Mouse (Mus musculus) neural tube, embryonic 14.5 days (tissue): ENCODE measurements around the gene Nptxr. TPM values are rescaled to one million over a fixed set of nuclear protein-coding genes. Genes with fewer than 3 reads are reported as not detected.

Experiments used
- ATAC-seq: fragments of 200-750 bp; cut with Nextera tagmentation; 2 replicates; pipeline ENCODE4 v1.8.0; 2017; ENCODE audit warnings: low read depth, mild to moderate bottlenecking, moderate TSS enrichment, moderate library complexity
- H3K27ac ChIP-seq: fragments of 300-500 bp; sonication (generic); 2 replicates; pipeline ENCODE4 v1.5.1; 2014; ENCODE audit warnings: low read depth, mild to moderate bottlenecking, control low read depth, low read length, moderate library complexity, mixed read lengths
- H3K27me3 ChIP-seq: fragments of 300-500 bp; sonication (generic); 2 replicates; pipeline ENCODE4 v1.6.1; 2014; ENCODE audit warnings: low read length; ENCODE audit not compliant: control insufficient read depth, insufficient read depth
- H3K36me3 ChIP-seq: fragments of 300-500 bp; sonication (generic); 2 replicates; pipeline ENCODE4 v1.6.1; 2014; ENCODE audit warnings: low read length, mixed read lengths; ENCODE audit not compliant: control insufficient read depth, insufficient read depth
- H3K4me1 ChIP-seq: fragments of 300-500 bp; sonication (generic); 2 replicates; pipeline ENCODE4 v1.6.1; 2014; ENCODE audit warnings: low read length; ENCODE audit not compliant: control insufficient read depth, insufficient read depth
- H3K4me2 ChIP-seq: fragments of 300-500 bp; sonication (generic); 2 replicates; pipeline ENCODE4 v1.6.1; 2014; ENCODE audit warnings: mild to moderate bottlenecking, low read depth, low read length, control low read depth
- H3K4me3 ChIP-seq: fragments of 300-500 bp; sonication (generic); 2 replicates; pipeline ENCODE4 v1.5.1; 2014; ENCODE audit warnings: low read depth, low read length, control low read depth, mixed read lengths
- H3K9ac ChIP-seq: fragments of 300-500 bp; sonication (generic); replicated peaks from 2 replicates; pipeline ENCODE4 v1.6.1; 2014; ENCODE audit warnings: low read depth, mild to moderate bottlenecking, control low read depth, low read length, mixed read lengths
- H3K9me3 ChIP-seq: fragments of 300-500 bp; sonication (generic); 2 replicates; pipeline ENCODE4 v1.6.1; 2016; ENCODE audit warnings: low read length; ENCODE audit not compliant: control insufficient read depth
- WGBS: fragments of 180-500 bp; shearing (Covaris S2); extraction: QIAGEN DNeasy Blood & Tissue Kit; methylation state at CpG from one replicate; pipeline ENCODE4 v1.1.7; 2014; 5-methylcytosine and 5-hydroxymethylcytosine counted together
- polyA plus RNA-seq: library from polyadenylated mRNA; unstranded; fragments of >200 nt; fragmentation: Nextera tagmentation; extraction: Ambion mirVana; gene quantifications from 2 replicates; pipeline ENCODE4 v1.2.1, GENCODE M21; 2014

Gene Nptxr
- polyA plus RNA-seq, 1 experiment from 2014 or later, result 23.4 TPM

DNA sequence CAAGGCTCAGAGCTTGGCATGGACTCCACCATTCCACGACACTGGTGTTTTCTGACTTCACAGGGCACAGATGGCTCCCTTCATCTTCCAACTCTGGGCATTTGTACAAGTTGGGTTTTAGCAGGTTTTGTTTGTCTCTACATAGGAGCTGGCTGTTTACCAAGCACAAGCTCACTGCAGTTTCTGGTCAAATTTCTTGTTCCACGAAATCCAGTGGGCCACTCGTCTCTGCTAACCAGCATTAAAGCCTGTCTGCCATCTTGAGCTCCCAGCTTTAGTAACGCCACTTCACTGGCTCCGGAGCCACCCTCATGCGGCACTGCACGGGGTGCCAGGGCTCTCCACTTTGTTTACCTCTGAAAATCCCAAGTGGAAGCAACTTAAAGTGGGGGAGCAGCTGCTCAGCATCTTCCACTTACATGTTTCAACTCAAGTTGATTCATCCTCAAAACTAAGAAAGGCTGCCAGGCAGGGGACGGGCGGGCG, 37.9 kb downstream of the Nptxr start:
- ATAC-seq, result no peak
- H3K4me1 ChIP-seq, result peaks cover 5% of the 10 kb centered on the region; the same call in 1 of the 2 replicates
- H3K36me3 ChIP-seq, result peaks cover 17% of the 10 kb centered on the region; the same call in 1 of the 2 replicates
- no peaks in the 10 kb centered on the region for H3K9me3 ChIP-seq
- H3K4me2 ChIP-seq, result no peak overlapping the region
- H3K9ac ChIP-seq, result no peak overlapping the region
- H3K4me3 ChIP-seq, result no peak overlapping the region
- no peak overlapping the region for H3K27ac ChIP-seq
- no peaks in the 10 kb centered on the region for H3K27me3 ChIP-seq
- WGBS, result 83% methylated on average over 10 of the region's 10 CpGs

DNA sequence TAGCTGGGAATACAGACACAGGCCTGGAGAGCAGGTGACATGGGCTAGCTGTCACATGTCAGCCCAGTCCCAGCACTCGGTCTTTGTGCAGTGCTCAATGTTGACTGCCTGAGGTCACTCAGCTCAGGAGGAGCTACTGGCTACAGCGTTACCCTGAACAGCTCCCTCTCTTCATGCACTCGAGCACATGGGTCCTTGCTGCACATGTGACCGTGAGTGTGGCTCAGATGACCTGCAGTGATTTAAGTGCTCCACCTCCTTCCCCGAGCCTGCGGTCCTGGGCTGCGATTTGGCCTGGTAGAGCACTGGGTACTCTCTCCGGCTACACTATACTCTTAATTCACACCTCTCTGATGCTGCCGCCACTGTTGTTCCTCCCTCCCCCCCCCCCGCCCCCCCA, 38.4 kb downstream of the Nptxr start:
- H3K4me1 ChIP-seq, result peaks cover 5% of the 10 kb centered on the region; the same call in 1 of the 2 replicates
- peaks cover 17% of the 10 kb centered on the region; the same call in 1 of the 2 replicates for H3K36me3 ChIP-seq
- WGBS, result 62% methylated on average over 10 of the region's 10 CpGs
- no peaks in the 10 kb centered on the region for H3K9me3 ChIP-seq
- no peak overlapping the region for H3K4me3 ChIP-seq
- no peak overlapping the region for H3K4me2 ChIP-seq
- H3K9ac ChIP-seq, result no peak overlapping the region
- no peak overlapping the region for H3K27ac ChIP-seq
- ATAC-seq, result no peak
- H3K27me3 ChIP-seq, result no peaks in the 10 kb centered on the region

DNA sequence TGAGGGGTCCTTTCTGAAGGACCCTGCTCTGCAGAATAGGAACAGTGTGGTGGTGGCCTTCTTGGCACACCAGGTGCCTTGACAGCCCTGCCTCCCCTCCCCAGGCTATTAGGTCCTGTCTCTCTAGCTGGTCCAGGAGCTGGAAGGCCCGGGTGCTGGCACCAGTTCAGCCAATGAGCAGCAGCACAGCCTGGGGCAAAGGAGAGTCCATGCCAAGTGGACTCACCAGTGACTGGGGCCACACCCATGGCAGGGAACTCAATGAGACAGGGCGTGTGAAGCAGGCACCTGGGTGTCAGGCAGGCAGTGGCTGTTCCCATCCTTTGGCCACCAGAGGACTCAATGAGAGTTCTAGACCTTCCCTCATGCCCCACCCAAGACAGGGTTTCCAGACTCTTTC, 39.2 kb downstream of the Nptxr start:
- ATAC-seq, result no peak
- 77% methylated on average over 2 of the region's 2 CpGs for WGBS
- H3K27ac ChIP-seq, result no peak overlapping the region

DNA sequence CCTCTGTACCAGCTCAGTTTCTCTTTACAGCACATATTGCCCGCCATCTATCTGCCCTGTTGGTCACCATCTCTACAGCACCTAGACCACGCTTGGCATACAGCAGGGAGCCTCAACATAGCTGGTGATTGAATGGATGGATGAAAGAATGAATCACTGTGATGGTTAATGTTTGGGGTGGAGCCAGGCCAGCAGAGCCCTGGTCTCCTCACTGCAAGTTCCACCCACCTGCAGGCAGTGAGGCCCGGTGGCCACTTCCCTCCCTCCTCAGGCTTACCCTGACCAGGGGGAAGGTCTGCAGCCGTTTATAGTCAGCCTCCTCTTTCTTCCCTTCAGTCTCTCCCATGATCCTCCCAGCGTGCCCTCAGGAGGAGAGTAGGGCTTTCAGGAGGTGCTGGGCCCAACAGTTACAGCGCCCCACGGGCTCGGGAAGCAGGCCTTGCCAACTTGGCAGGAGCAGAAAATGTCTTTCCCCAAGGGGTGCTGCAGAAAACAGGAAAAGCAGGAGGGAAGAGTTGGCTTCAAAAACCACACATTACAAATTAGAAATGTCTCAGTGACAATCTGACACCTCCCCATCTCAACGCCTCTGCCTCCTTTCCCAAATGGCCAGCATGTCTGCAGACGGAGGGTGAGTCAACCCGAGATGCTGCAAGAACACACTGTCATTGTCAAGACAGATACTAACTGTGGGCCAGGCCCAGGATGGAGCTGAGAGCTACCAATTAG, 39.9 kb downstream of the Nptxr start:
- Histone ChIP-seq H3K27ac (no peak overlapping the region), H3K4me2 (no peak overlapping the region), H3K36me3 (peaks cover 17% of the 10 kb centered on the region; the same call in 1 of the 2 replicates), H3K9me3 (no peaks in the 10 kb centered on the region), H3K9ac (no peak overlapping the region), H3K4me3 (no peak overlapping the region), H3K4me1 (no peaks in the 10 kb centered on the region), H3K27me3 (no peaks in the 10 kb centered on the region)
- no peak for ATAC-seq
- WGBS, result 78% methylated on average over 11 of the region's 11 CpGs

More for the DNA sequence above, 39.2 kb downstream of the Nptxr start:
- H3K27me3 ChIP-seq, result no peaks in the 10 kb centered on the region
- H3K36me3 ChIP-seq, result peaks cover 17% of the 10 kb centered on the region; the same call in 1 of the 2 replicates
- no peak overlapping the region for H3K4me2 ChIP-seq
- no peak overlapping the region for H3K4me3 ChIP-seq
- no peak overlapping the region for H3K9ac ChIP-seq
- no peaks in the 10 kb centered on the region for H3K4me1 ChIP-seq
- no peaks in the 10 kb centered on the region for H3K9me3 ChIP-seq

DNA sequence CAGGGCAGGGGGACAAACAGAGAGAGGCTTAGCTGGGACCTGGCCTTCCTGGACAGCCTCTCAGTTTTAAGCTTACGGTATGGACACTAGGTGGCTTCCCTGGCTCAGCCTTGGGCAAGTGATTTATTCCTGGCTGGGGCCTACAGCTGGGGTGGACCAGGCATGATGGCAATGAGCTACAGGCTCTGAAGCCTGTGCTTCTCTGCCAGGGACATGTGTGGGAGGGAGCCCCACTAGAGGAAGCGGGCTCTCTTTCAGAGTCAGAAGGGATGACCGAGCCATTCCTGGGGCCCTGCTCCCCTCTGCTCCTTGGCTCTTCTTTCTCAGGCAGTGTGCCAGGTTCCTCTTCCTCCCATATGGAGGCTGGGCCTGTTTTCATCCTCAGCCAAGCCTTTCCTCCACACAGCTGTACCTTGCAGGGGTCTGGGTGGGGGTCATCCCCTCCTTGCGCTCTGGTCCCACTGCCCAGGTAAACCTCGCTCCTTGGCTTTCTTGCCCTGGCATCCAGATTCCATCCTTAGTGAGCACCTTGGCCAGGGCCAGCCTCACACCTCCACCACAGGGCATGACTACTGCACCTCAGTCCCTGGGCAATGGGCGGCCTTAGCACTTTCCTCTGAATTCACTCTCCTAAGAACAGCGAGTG, 40.8 kb downstream of the Nptxr start:
- Histone ChIP-seq H3K9ac (no peak overlapping the region), H3K4me3 (no peak overlapping the region), H3K4me1 (no peaks in the 10 kb centered on the region), H3K9me3 (no peaks in the 10 kb centered on the region), H3K4me2 (no peak overlapping the region), H3K27ac (no peak overlapping the region), H3K27me3 (no peaks in the 10 kb centered on the region), H3K36me3 (peaks cover 17% of the 10 kb centered on the region; the same call in 1 of the 2 replicates)
- WGBS, result 88% methylated on average over 7 of the region's 7 CpGs
- ATAC-seq, result no peak

DNA sequence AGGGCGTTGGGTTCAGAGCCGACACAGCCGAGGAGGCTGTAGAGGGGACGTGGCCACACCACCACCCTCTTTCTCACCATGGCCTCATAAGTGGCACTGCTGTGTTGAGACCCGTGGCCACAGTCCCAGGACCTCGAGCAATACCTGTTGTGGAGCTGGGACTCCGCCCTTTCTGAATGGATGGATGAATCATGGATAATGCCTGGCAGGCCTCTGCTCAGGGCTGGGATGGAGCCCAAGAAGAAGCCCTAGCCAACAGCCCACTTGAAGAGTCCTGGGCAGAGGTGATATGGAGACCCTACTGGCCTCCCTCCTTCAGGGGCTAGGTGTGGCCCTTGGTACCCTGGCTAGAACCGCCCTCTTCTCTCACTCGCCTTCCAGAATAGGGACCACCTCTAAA, 41.6 kb downstream of the Nptxr start:
- Histone ChIP-seq H3K27ac (no peak overlapping the region), H3K9me3 (no peaks in the 10 kb centered on the region), H3K27me3 (no peaks in the 10 kb centered on the region), H3K4me1 (no peaks in the 10 kb centered on the region), H3K4me3 (no peak overlapping the region), H3K36me3 (peaks cover 17% of the 10 kb centered on the region; the same call in 1 of the 2 replicates), H3K9ac (no peak overlapping the region), H3K4me2 (no peak overlapping the region)
- no peak for ATAC-seq
- whole genome bisulfite sequencing, result 90% methylated on average over 9 of the region's 9 CpGs

DNA sequence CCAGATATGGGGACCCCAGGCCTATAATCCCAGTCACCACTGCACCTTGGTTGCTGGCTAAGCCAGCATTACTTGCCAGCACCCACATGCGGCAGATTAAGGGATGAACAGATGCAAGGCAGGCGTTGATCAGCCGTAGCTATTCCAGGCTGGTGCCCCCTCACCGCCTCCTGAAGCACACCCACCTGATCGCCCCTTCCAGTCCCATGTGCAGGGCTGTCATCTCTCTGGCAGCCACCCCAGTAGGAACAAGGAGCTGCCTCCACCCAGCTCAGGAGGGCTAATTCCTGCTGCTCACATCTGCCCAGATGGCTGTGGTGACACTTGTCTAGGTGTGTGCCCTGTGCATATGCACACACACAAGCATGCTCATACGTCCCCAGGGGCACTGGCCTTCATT, 43.6 kb downstream of the Nptxr start:
- ATAC-seq, result no peak
- Histone ChIP-seq H3K27me3 (no peaks in the 10 kb centered on the region), H3K27ac (no peak overlapping the region), H3K4me1 (no peaks in the 10 kb centered on the region), H3K4me3 (no peak overlapping the region), H3K9ac (no peak overlapping the region), H3K36me3 (peaks cover 17% of the 10 kb centered on the region; the same call in 1 of the 2 replicates), H3K4me2 (no peak overlapping the region), H3K9me3 (no peaks in the 10 kb centered on the region)
- 93% methylated on average over 6 of the region's 6 CpGs for WGBS

DNA sequence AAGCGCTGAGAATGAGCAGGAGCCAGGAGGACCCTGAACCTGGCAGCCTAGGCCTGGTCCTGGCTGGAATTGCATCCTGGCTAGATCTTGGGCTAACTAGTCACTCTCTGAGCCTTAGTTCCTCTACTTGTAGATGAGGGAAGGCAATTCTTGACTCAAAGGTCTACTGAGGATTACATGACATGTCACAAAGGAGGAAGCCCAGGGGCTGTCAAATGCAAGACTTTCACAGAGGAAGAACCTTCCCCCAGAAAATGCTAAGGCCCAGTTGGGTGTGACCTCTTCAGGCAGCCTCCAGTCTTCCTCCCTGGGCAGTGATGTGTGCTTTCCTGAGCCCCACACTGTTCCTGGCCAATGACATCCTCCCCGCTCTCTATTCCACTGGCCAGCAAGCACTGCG, 47.4 kb downstream of the Nptxr start:
- 97% methylated on average over 3 of the region's 3 CpGs for whole genome bisulfite sequencing
- no peaks in the 10 kb centered on the region for H3K27me3 ChIP-seq
- no peak overlapping the region for H3K9ac ChIP-seq
- H3K4me1 ChIP-seq, result no peaks in the 10 kb centered on the region
- H3K4me2 ChIP-seq, result no peak overlapping the region
- no peaks in the 10 kb centered on the region for H3K9me3 ChIP-seq
- no peak overlapping the region for H3K4me3 ChIP-seq
- H3K27ac ChIP-seq, result no peak overlapping the region
- ATAC-seq, result no peak
- peaks cover 2% of the 10 kb centered on the region; the same call in 1 of the 2 replicates for H3K36me3 ChIP-seq

DNA sequence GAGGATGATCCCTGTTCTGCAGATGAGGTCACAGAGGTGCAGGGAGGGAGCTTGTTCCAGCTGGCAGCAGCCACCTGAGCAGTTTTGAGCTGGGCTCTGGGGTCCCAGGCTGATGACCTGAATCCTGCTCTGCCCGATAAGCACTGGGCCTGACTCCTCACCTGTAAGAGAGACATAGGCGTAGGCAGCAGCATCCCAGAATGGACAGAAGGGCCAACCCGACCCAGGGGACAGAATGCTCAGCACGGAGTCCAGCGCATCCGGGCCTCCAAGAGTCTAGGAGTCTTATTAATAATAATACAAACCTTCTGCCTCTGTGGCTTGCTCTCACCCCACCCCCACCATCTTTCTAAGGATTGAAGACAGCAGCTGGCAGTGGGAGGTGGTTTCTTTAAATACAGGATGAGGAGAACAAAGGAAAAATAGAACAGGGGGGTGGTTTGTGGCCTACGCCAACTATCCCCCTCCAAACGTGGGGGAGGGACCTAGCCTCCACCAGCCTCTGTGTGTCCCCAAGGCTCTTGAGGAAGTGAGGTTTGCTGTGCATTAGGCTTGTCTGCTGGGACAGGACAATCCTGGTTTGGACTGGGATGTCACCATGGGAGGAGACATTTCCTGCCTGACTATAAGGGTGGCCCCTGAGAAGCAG, 48.5 kb downstream of the Nptxr start:
- Histone ChIP-seq H3K9me3 (no peaks in the 10 kb centered on the region), H3K9ac (no peak overlapping the region), H3K4me3 (no peak overlapping the region), H3K36me3 (no peaks in the 10 kb centered on the region), H3K27me3 (no peaks in the 10 kb centered on the region), H3K4me2 (no peak overlapping the region), H3K27ac (no peak overlapping the region), H3K4me1 (no peaks in the 10 kb centered on the region)
- no peak for ATAC-seq
- 79% methylated on average over 8 of the region's 8 CpGs for WGBS
